Mouse (Mus musculus): ENCODE measurements around the gene Gmds.

Gmds gene

GRCm38 (mm10) chr13:31784757-31785156 is 553.8 kb downstream of the Gmds start:
- no peak for DNase-seq (ENCODE audit: low spot score)

DNA sequence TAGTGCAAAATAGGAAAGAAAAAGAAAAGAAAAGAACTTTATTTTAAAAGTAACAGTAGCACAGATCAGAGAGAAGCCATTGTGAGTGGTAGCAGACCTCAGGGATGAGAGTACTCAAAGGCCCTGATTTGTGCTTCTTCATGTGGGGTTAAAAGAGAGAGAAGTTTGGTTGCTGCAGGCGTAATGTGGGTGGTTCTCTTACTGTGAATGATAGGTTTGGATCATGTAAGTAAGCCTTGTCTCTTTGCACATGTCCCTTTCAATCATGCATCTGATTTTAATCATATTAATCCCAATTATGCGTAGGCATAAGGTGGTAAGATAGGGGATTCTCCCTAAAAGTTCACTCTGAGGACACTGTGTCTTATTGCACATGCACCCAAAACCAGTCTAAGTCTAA is 556.5 kb downstream of the Gmds start:
- DNase-seq (ENCODE audit: low spot score): no peak

DNA sequence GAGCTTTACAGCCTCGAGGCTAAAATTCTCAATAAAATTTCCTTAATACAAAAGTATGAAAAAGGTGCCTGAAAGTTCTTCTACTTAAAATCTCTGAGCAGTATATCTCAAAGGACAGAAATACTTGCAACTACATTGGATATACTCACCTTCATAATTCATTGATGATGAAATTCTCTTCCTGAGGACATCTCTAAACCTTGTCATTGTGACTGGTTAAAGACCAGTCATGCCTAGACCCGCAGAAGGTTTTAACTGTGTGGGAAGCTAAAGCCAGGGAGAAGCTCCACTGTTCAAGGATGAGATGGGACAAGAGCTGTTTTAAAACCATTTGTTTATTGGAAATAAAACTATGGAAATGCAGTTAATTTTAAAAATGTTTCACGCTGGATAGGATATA is 558.2 kb downstream of the Gmds start:
- DNase-seq (ENCODE audit: low spot score): no peak

- DNase-seq (ENCODE audit: low spot score): no peak
These were observed 559.1 kb downstream of the Gmds start for GRCm38 (mm10) chr13:31779281-31779981.

- no peak for DNase-seq (ENCODE audit: low spot score)
These were observed 562.8 kb downstream of the Gmds start for GRCm38 (mm10) chr13:31775762-31776161.

DNA sequence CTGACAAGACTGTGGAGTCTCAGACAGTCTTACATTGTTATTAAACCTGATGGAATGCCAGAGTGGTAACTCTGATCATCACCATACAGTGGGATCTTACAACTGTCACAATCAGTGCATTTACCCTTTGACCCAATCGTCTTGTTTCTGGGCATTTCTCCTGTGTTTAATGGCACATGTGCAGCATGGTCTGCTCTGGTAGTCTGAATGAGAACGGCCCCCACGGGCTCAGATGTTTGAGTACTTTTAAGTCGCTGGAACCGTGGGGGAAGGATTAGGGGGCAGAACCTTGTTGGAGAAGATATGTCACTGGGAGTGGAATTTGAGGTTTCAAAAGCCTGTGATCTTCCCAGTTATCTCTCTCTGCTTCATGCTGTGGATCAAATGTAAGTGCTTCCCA is 565.7 kb downstream of the Gmds start:
- no peak for DNase-seq (ENCODE audit: low spot score)
